Mouse (Mus musculus): Measurements from ENCODE around the gene Olfr986.

Gene Olfr986

GRCm38 (mm10) chr9:40180620-40181019, at the start of gene Olfr986:
Gene Olfr986, plus strand, starts transcription at chr9:40180920.
- TF ChIP-seq GATA4 (IDR thresholded peaks at IDR 0.05; ENCODE audit: insufficient replicate concordance, low read length): no peak

GRCm38 (mm10) chr9:40136987-40137688, 43.6 kb upstream of the Olfr986 start:
- no peak for TF ChIP-seq GATA4 (IDR thresholded peaks at IDR 0.05; ENCODE audit: insufficient replicate concordance, low read length)

- TF ChIP-seq GATA4 (IDR thresholded peaks at IDR 0.05; ENCODE audit: insufficient replicate concordance, low read length): no peak
Measured at GRCm38 (mm10) chr9:40139484-40139883, 41.2 kb upstream of the Olfr986 start.

GRCm38 (mm10) chr9:40141544-40141943, 39.2 kb upstream of the Olfr986 start:
- TF ChIP-seq GATA4 (IDR thresholded peaks at IDR 0.05; ENCODE audit: insufficient replicate concordance, low read length): no peak

GRCm38 (mm10) chr9:40155118-40155644, 25.5 kb upstream of the Olfr986 start:
- TF ChIP-seq GATA4 (IDR thresholded peaks at IDR 0.05; ENCODE audit: insufficient replicate concordance, low read length): no peak

- no peak for TF ChIP-seq GATA4 (IDR thresholded peaks at IDR 0.05; ENCODE audit: insufficient replicate concordance, low read length)
Measured at GRCm38 (mm10) chr9:40166446-40166845, 14.3 kb upstream of the Olfr986 start.

DNA sequence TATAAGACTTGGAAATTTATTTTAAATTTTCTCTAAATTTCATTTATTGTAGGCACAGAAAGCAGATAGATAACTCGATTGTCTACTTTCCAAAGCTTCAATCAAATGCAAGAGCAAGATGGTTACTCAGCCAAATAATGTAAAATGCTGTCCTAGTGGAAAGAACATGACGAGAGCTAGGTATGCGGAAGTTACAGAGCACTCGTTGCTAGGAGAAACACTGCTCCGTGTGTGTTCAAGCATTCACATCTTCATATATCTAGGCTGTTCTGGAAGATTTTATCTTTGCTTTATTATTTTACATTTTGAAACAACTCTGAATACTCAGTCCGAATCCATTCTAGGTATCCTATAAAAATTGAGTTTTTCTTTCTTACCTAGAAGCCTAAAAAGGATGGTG, 3.7 kb upstream of the Olfr986 start:
- no peak for TF ChIP-seq GATA4 (IDR thresholded peaks at IDR 0.05; ENCODE audit: insufficient replicate concordance, low read length)

DNA sequence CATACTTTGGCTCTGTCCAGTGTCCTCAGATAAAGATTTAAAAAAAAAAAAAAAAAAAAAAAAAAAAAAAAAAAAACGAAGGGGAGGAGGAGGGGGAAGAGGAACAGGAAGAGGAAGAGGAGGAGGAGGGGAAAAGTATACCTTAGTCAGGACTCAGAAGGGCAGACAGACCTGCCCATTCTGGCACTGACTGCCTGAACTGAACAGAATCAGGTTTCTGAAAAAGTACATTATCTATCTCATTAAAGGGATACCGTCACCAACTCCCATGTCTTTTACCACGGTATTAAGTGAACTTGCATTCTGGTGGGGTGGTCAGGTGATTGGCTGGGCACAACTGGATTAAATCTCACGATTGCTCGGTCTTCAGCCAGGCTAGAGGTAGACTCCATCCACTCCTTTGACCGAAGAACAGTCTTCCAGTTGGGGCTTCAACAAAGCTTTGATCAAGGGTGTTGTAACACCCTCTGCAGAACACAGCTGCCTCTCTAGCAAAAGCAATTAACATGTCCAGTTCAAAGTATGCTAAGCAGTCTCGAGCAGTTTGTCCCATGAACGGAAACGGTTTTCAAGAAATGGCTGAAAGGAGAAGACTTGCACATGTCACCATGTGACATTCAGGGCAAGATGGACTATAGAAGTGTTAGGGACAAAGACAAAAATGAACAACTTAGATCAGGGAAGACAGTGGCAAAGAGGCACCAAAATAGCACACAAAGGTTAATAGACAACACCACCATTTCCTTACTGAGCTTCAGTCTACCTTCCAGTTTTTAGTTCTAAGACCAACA, 10.6 kb downstream of the Olfr986 start:
- TF ChIP-seq GATA4 (IDR thresholded peaks at IDR 0.05; ENCODE audit: insufficient replicate concordance, low read length): no peak

DNA sequence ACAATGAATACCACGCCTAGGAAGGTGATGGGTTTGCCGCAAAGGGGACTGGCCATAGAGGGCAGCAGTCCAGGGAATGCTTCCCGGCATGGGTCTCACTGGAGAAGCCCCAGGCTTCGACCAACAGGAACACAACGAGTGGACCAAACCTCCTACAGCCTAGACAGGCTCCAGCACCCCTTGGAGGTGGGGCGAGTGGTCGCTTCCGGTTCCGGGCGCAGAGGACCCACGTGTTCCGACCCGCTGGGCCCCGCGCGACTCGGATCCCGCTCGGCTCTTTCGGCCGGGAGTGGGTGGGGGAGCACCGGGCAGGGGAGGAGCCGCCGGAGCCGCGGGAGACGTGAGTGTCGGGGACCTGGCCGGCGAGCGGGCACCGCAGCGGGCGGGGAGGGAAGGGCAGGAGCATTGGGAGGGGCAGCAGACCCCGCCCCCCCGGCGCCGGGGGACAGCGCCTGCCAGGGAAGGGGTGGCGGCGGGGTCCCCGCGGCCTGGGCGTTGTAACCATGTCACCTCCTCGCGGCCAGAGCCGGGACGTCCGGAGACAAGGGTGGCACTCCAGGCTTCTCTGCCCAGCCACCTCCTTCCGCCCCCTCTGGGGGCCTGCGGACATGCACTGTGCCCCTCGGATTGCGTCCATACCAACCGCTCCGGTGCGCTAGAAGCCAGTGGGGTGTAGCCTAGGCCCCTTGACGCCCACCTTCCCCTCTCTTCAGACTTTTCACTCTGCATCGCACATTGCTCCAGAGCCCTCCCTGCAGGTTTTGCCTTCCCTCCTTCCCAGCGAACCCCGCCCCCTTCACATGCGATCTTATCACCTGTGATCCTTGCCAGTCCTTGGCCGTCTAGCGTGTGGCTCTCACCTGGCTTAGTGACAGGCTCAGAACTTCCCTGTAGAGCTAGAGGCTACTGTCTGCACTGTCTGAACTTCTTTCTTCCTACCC, 11.6 kb downstream of the Olfr986 start, which contains the start of gene Zfp202:
TSS of gene Zfp202 (plus strand) at position 219 of the 941 bp plus-strand sequence.
- no peak for TF ChIP-seq GATA4 (IDR thresholded peaks at IDR 0.05; ENCODE audit: insufficient replicate concordance, low read length)

DNA sequence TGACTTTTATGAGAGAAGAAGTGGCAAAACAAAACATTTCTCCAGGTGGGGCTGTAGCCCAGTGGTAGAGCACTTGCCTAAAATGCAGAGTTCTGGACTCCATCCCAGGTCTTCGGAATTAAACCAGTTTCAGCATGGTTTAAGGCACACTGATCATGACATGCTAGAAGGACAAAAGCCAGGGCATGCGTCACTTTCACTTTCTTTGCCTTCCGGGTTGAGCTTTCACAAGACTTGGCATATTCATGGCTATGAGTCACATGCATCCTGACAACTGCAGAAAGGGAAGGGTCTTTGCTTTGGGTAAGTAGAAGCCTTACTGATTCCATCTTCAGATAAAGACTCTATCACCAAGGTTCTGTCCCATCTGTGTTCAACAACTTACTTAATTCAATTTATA, 15.3 kb downstream of the Olfr986 start:
- TF ChIP-seq GATA4 (IDR thresholded peaks at IDR 0.05; ENCODE audit: insufficient replicate concordance, low read length): no peak

DNA sequence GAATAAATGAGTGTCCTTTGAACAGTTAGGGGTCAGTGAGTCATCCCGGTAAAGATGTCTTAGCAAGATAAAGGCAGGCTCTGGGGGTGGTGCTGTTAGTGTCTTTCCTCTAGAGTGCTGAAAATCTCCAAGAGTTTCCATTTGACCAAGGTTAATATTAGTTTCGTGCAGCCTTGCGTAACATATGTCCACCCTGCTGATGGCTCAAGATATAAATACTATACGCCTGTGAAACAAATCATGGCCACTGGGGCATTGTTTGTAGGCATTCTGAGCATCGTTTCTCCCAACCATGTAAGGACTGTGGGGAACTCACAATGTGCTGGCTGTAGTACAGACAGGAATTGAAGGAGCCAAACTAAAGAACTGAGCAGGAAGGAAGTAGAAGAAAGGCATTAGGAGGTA, 25.8 kb downstream of the Olfr986 start:
- TF ChIP-seq GATA4 (IDR thresholded peaks at IDR 0.05; ENCODE audit: insufficient replicate concordance, low read length): no peak

DNA sequence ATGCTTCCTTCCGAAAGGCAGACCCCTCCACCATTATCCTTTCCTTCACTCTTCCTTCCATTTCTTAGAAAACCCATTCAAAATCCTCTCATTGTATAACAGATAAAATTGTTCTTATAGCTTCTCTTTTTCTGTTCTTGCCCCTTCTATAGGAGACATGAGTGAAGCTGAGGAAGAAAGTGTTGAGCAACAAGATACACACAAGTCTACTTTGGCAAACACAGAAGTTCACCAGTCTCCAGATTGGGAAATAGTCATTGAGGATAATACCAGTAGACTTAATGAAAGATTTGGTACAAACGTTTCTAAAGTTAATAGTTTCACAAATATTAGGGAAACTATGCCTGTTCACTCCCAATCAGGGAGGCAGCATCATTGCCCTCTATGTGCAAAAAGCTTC, 30.0 kb downstream of the Olfr986 start:
- TF ChIP-seq GATA4 (IDR thresholded peaks at IDR 0.05; ENCODE audit: insufficient replicate concordance, low read length): no peak

- no peak for TF ChIP-seq GATA4 (IDR thresholded peaks at IDR 0.05; ENCODE audit: insufficient replicate concordance, low read length)
Measured at GRCm38 (mm10) chr9:40214058-40214457, 33.3 kb downstream of the Olfr986 start.

GRCm38 (mm10) chr9:40216651-40217050, 35.9 kb downstream of the Olfr986 start:
- TF ChIP-seq GATA4 (IDR thresholded peaks at IDR 0.05; ENCODE audit: insufficient replicate concordance, low read length): no peak

DNA sequence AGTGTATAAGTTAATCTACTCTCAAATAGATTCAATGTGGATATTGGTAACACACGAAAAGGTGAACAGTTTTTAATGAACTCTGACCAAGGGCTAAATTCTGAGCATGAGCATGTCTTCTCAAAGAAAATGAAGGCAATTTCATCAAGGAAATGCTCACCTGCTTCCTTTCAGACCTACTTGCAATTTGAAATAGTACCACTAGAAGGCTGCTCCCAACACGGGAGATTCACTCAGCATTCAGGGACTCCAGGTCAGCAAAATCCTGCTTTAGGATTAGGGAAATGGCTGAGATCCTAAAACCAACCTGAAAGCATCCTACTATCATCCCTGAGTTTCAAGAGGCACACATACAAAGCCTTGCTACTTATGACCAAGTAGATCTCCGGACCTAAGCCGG, 43.6 kb downstream of the Olfr986 start:
- no peak for TF ChIP-seq GATA4 (IDR thresholded peaks at IDR 0.05; ENCODE audit: insufficient replicate concordance, low read length)

Measured in liver, adult (tissue).